Mouse (Mus musculus): ENCODE measurements at regions not wholly inside any gene's neighbourhood (a gene's known extent, or its start where the extent isn't known, plus 50 kb on each side); places are given as distances from the start of the nearest gene placed in this dataset.

- no peak for ATAC-seq (replicated peaks in 1 of 2; ENCODE audit: insufficient read depth in 1 of 2, low FRiP score in 2 of 2, low TSS enrichment in 1 of 2, low read depth in 1 of 2, poor library complexity in 2 of 2, severe bottlenecking in 2 of 2)
Observed at GRCm38 (mm10) chr8:116203631-116204030, 301.1 kb upstream of the Dynlrb2 start.

DNA sequence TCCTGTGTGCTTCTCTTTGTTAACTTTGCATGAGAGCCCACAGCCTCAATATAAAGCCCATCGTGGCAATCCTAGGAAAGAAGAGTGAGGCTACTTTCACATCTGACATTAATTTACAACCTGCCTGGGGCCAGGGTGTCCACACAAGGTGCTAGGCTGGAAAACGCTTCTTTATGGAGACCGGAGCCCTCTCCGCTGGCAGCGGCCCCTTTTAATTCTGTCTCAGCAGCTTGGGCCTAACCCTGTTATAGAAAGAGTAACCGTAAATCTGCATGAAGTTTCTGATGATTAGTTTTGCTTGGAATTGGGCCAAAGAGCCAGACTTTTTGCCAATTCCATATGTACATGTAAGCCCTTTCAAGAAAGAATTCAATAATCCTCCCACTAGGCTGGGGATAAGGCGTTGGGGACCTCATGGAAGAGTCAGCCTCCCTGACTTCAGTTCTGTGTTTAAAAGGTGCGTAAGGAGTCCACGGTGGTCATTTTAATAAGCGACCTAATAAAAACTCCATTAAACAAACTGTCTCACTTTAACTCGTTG is 304.2 kb upstream of the Dynlrb2 start:
- ATAC-seq (replicated peaks in 1 of 2; ENCODE audit: insufficient read depth in 1 of 2, low FRiP score in 2 of 2, low TSS enrichment in 1 of 2, low read depth in 1 of 2, poor library complexity in 2 of 2, severe bottlenecking in 2 of 2): no peak

- no peak for ATAC-seq (replicated peaks in 1 of 2; ENCODE audit: insufficient read depth in 1 of 2, low FRiP score in 2 of 2, low TSS enrichment in 1 of 2, low read depth in 1 of 2, poor library complexity in 2 of 2, severe bottlenecking in 2 of 2)
Observed at GRCm38 (mm10) chr8:116196623-116197184, 308.1 kb upstream of the Dynlrb2 start.

- no peak for ATAC-seq (replicated peaks in 1 of 2; ENCODE audit: insufficient read depth in 1 of 2, low FRiP score in 2 of 2, low TSS enrichment in 1 of 2, low read depth in 1 of 2, poor library complexity in 2 of 2, severe bottlenecking in 2 of 2)
Observed at GRCm38 (mm10) chr8:116192096-116192495, 312.7 kb upstream of the Dynlrb2 start.

- ATAC-seq (replicated peaks in 1 of 2; ENCODE audit: insufficient read depth in 1 of 2, low FRiP score in 2 of 2, low TSS enrichment in 1 of 2, low read depth in 1 of 2, poor library complexity in 2 of 2, severe bottlenecking in 2 of 2): no peak
Observed at GRCm38 (mm10) chr8:116185206-116185605, 319.6 kb upstream of the Dynlrb2 start.

GRCm38 (mm10) chr8:116184241-116184640 is 320.5 kb upstream of the Dynlrb2 start:
- ATAC-seq (replicated peaks in 1 of 2; ENCODE audit: insufficient read depth in 1 of 2, low FRiP score in 2 of 2, low TSS enrichment in 1 of 2, low read depth in 1 of 2, poor library complexity in 2 of 2, severe bottlenecking in 2 of 2): no peak

GRCm38 (mm10) chr8:116177946-116178345 is 326.8 kb upstream of the Dynlrb2 start:
- no peak for ATAC-seq (replicated peaks in 1 of 2; ENCODE audit: insufficient read depth in 1 of 2, low FRiP score in 2 of 2, low TSS enrichment in 1 of 2, low read depth in 1 of 2, poor library complexity in 2 of 2, severe bottlenecking in 2 of 2)

GRCm38 (mm10) chr8:116174891-116175290 is 329.9 kb upstream of the Dynlrb2 start:
- ATAC-seq (replicated peaks in 1 of 2; ENCODE audit: insufficient read depth in 1 of 2, low FRiP score in 2 of 2, low TSS enrichment in 1 of 2, low read depth in 1 of 2, poor library complexity in 2 of 2, severe bottlenecking in 2 of 2): no peak

GRCm38 (mm10) chr8:116173961-116174360 is 330.8 kb upstream of the Dynlrb2 start:
- no peak for ATAC-seq (replicated peaks in 1 of 2; ENCODE audit: insufficient read depth in 1 of 2, low FRiP score in 2 of 2, low TSS enrichment in 1 of 2, low read depth in 1 of 2, poor library complexity in 2 of 2, severe bottlenecking in 2 of 2)

GRCm38 (mm10) chr8:116167874-116168273 is 336.9 kb upstream of the Dynlrb2 start:
- ATAC-seq (replicated peaks in 1 of 2; ENCODE audit: insufficient read depth in 1 of 2, low FRiP score in 2 of 2, low TSS enrichment in 1 of 2, low read depth in 1 of 2, poor library complexity in 2 of 2, severe bottlenecking in 2 of 2): no peak

DNA sequence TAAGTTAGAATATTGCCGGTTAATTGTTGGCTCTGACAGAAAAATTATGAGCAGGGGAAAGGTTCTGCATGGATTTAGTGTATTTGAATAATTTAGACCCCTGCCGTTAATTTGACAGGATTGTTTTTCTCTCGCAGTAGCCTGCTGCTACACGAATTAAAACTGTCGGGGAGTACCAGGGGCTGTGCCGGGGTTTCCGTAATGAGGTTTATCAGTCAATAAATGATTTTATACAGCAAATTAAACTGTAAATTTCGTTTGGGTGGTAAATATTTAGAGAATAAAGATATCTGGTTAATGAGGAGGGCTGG is 339.8 kb upstream of the Dynlrb2 start:
- ATAC-seq (replicated peaks in 1 of 2; ENCODE audit: insufficient read depth in 1 of 2, low FRiP score in 2 of 2, low TSS enrichment in 1 of 2, low read depth in 1 of 2, poor library complexity in 2 of 2, severe bottlenecking in 2 of 2): no peak

GRCm38 (mm10) chr8:116164190-116164988 is 340.4 kb upstream of the Dynlrb2 start:
- ATAC-seq (replicated peaks in 1 of 2; ENCODE audit: insufficient read depth in 1 of 2, low FRiP score in 2 of 2, low TSS enrichment in 1 of 2, low read depth in 1 of 2, poor library complexity in 2 of 2, severe bottlenecking in 2 of 2): no peak

- ATAC-seq (replicated peaks in 1 of 2; ENCODE audit: insufficient read depth in 1 of 2, low FRiP score in 2 of 2, low TSS enrichment in 1 of 2, low read depth in 1 of 2, poor library complexity in 2 of 2, severe bottlenecking in 2 of 2): no peak
Observed at GRCm38 (mm10) chr8:116160932-116161331, 343.8 kb upstream of the Dynlrb2 start.

DNA sequence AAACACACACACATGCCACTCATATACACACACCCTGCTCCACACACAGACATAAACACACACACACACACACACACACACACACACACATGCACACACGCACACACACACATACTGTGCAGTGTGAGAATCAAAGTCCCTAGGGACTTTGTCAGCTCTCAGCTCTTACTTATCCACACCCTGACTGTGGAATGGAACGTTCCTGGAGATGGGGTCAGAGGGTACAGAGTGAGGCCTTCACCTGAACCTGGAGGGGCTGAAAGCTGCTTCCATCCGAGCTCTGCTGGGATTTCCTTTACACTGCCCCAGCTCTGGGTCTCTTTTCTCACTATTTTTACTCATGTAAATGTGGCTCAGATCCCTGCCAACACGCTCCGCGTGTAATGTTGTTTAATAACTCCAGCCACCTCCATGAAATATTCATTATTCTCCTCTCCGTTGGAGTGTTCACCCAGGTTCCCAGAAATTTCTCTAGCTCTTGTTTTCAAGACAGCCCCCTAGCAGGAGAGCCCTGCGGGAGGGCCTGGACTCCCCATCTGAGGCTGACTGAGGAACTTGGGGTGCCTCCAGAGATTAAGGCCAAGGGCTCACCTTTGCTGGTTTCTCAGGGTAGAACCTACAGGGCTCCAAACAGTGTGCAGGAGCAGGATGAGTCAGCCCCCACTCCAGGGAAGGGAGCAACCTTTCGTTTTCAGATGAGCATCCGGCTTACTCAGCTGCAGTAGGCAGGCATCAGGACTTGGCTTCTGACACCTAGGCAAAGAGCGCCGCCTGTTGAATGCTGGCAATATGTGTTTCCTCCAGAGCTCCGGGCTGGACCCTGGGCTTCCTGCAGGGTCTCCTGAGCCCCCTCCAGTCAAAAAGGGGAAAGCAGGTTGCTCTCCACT is 360.8 kb upstream of the Dynlrb2 start:
- peak; percentile 72 to 74 for ATAC-seq (replicated peaks in 1 of 2; ENCODE audit: insufficient read depth in 1 of 2, low FRiP score in 2 of 2, low TSS enrichment in 1 of 2, low read depth in 1 of 2, poor library complexity in 2 of 2, severe bottlenecking in 2 of 2)

DNA sequence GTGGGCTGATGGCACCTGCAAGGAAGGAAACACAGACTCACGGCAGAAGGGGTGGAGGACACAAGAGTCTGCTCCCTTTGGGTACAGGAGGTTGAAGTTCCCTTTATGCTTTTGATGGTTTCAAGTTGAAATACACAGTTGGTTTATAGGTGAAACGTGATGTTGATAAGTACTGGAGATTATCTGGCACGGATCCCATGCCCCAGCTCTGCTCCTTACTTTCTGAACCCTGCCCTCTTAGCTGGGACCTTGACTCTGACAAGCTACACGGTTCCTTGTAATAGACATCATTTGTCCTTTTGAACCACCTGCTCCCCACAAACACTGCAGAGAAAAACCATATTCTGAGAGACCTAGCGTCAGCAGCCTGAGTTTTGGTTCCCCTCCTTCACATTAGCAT is 363.4 kb upstream of the Dynlrb2 start:
- ATAC-seq (replicated peaks in 1 of 2; ENCODE audit: insufficient read depth in 1 of 2, low FRiP score in 2 of 2, low TSS enrichment in 1 of 2, low read depth in 1 of 2, poor library complexity in 2 of 2, severe bottlenecking in 2 of 2): no peak

GRCm38 (mm10) chr8:116139934-116140333 is 364.8 kb upstream of the Dynlrb2 start:
- ATAC-seq (replicated peaks in 1 of 2; ENCODE audit: insufficient read depth in 1 of 2, low FRiP score in 2 of 2, low TSS enrichment in 1 of 2, low read depth in 1 of 2, poor library complexity in 2 of 2, severe bottlenecking in 2 of 2): no peak

GRCm38 (mm10) chr8:116137765-116138164 is 367.0 kb upstream of the Dynlrb2 start:
- no peak for ATAC-seq (replicated peaks in 1 of 2; ENCODE audit: insufficient read depth in 1 of 2, low FRiP score in 2 of 2, low TSS enrichment in 1 of 2, low read depth in 1 of 2, poor library complexity in 2 of 2, severe bottlenecking in 2 of 2)

- no peak for ATAC-seq (replicated peaks in 1 of 2; ENCODE audit: insufficient read depth in 1 of 2, low FRiP score in 2 of 2, low TSS enrichment in 1 of 2, low read depth in 1 of 2, poor library complexity in 2 of 2, severe bottlenecking in 2 of 2)
Observed at GRCm38 (mm10) chr8:116133503-116133902, 371.3 kb upstream of the Dynlrb2 start.

Data from hematopoietic stem cell, adult 5-6 weeks (primary cell).